Mouse (Mus musculus) frontal cortex, postnatal 14 days (tissue): ENCODE measurements at regions not wholly inside any gene's neighbourhood (a gene's known extent, or its start where the extent isn't known, plus 50 kb on each side); places are given as distances from the start of the nearest gene placed in this dataset.

Experiments
- DNase-seq, 2 experiments: peaks; one replicate each; pipeline ENCODE4 v3.0.0; 2022; ENCODE audit warnings: low spot score in 2 of 2

GRCm38 (mm10) chr13:44601024-44601423, 128.2 kb upstream of the Jarid2 start:
- DNase-seq: no peak

- DNase-seq: no peak
Observed at GRCm38 (mm10) chr13:44602658-44603057, 126.6 kb upstream of the Jarid2 start.

- DNase-seq: no peak
Observed at GRCm38 (mm10) chr13:44607316-44608285, 121.7 kb upstream of the Jarid2 start.

- DNase-seq: no peak
Observed at GRCm38 (mm10) chr13:44608286-44608675, 121.0 kb upstream of the Jarid2 start.

GRCm38 (mm10) chr13:44608681-44609335, 120.5 kb upstream of the Jarid2 start:
- DNase-seq: no peak

GRCm38 (mm10) chr13:44609606-44610005, 119.7 kb upstream of the Jarid2 start:
- DNase-seq: no peak

- no peak for DNase-seq
Observed at GRCm38 (mm10) chr13:44615696-44616095, 113.6 kb upstream of the Jarid2 start.

GRCm38 (mm10) chr13:44618368-44618767, 110.9 kb upstream of the Jarid2 start:
- no peak for DNase-seq

- DNase-seq: no peak
Observed at GRCm38 (mm10) chr13:44622661-44623355, 106.5 kb upstream of the Jarid2 start.

GRCm38 (mm10) chr13:44624716-44625115, 104.6 kb upstream of the Jarid2 start:
- DNase-seq: no peak

- no peak for DNase-seq
Observed at GRCm38 (mm10) chr13:44625792-44626191, 103.5 kb upstream of the Jarid2 start.

GRCm38 (mm10) chr13:44626806-44627205, 102.5 kb upstream of the Jarid2 start:
- no peak for DNase-seq

GRCm38 (mm10) chr13:44630061-44630460, 99.2 kb upstream of the Jarid2 start:
- no peak for DNase-seq

GRCm38 (mm10) chr13:44634616-44635015, 94.7 kb upstream of the Jarid2 start:
- no peak for DNase-seq

GRCm38 (mm10) chr13:44635221-44636007, 93.9 kb upstream of the Jarid2 start:
- DNase-seq: no peak

- DNase-seq: no peak
Observed at GRCm38 (mm10) chr13:44636008-44636335, 93.3 kb upstream of the Jarid2 start.

GRCm38 (mm10) chr13:44642361-44642760, 86.9 kb upstream of the Jarid2 start:
- no peak for DNase-seq

- no peak for DNase-seq
Observed at GRCm38 (mm10) chr13:44650052-44650451, 79.2 kb upstream of the Jarid2 start.

- DNase-seq: no peak
Observed at GRCm38 (mm10) chr13:44651259-44652238, 77.7 kb upstream of the Jarid2 start.

- no peak for DNase-seq
Observed at GRCm38 (mm10) chr13:44657905-44658414, 71.3 kb upstream of the Jarid2 start.
